Mouse (Mus musculus) embryonic fibroblast, embryonic 13.5 days (primary cell): ENCODE data around the gene Cldn10. TPM values are rescaled to one million over a fixed set of nuclear protein-coding genes. Genes with fewer than 3 reads are reported as not detected.
"Not testable (repeated sequence)": the region's sequence is repeated elsewhere in the genome, so short reads cannot be mapped to it uniquely, and the experiment has no call there.

Experiments
- H3K27ac ChIP-seq: 2 replicates; pipeline ENCODE4 v1.5.1; 2012; ENCODE audit warnings: low read length, control low read depth, inconsistent platforms; ENCODE audit not compliant: insufficient read depth
- H3K4me1 ChIP-seq: 2 replicates; pipeline ENCODE4 v1.6.1; 2011; ENCODE audit warnings: low read length; ENCODE audit not compliant: control insufficient read depth, insufficient read depth
- H3K4me3 ChIP-seq: 2 replicates; pipeline ENCODE4 v1.5.1; 2011; ENCODE audit warnings: mild to moderate bottlenecking, control low read depth, low read length; ENCODE audit not compliant: insufficient read depth
- CTCF ChIP-seq: IDR thresholded peaks from 2 replicates; pipeline ENCODE4 v1.5.1; 2011; ENCODE audit warnings: mild to moderate bottlenecking, control low read depth, low read length, moderate library complexity, borderline replicate concordance; ENCODE audit not compliant: insufficient read depth
- POLR2A ChIP-seq: IDR thresholded peaks from 2 replicates; pipeline ENCODE4 v1.6.1; 2011; ENCODE audit warnings: low read depth, mild to moderate bottlenecking, control low read depth, low read length, moderate library complexity
- polyA plus RNA-seq: library from polyadenylated mRNA; stranded (reverse); fragments of >200 nt; gene quantifications from 2 replicates; pipeline ENCODE4 v1.2.4, GENCODE M21; 2011; ENCODE audit warnings: low read depth; ENCODE audit not compliant: missing spikeins, insufficient read length

Gene Cldn10
- not detected in 2 replicates for polyA plus RNA-seq

DNA sequence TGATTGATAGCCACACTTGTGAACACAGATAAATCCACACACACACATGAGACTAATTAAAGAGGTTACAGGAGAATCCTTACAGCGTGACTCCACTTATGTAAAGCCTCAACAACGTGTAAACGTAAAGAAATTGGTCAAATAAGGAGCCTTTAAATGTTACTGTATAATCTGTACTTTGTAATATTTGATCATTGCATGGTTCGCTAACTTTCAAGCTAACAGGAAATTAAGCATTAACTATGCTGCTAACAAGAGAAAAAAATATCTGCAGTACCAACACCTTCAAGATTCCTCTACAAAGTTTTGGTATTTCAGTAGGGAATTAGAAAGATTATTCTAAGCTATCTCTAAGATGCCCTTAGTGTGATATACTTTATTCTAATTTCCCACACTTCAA is at the start of gene Cldn10:
Cldn10 (plus strand) TSS at position 288 of the 400 bp plus-strand sequence.
- no peak for TF ChIP-seq CTCF
- TF ChIP-seq POLR2A = no peak
- H3K4me3 ChIP-seq = no peak within 1 kb of the TSS
- no peak within 1 kb of the TSS for H3K27ac ChIP-seq
- H3K4me1 ChIP-seq = no peaks in the 10 kb centered on the region

DNA sequence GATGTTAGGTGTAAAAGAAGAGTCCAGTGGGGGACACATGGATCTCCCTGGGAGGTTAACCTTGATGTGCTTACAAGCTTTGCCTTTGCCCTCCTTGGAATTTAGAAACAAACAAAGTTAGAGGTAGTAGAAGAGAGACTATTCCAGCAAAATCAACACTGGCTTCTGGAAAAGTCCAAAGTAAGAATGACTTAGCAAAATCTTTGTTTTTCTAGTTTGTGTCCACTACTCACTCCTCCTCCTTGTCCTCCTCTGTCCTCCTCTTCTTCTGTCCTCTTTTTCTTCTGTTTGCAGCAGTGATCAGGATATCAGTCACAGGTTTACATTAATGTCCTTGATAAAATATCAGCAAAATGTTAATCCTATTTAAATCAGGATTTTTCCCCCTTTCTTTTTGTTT is 45.9 kb upstream of the Cldn10 start:
- Histone ChIP-seq H3K4me1 (no peaks in the 10 kb centered on the region), H3K4me3 (no peak overlapping the region), H3K27ac (no peak overlapping the region)
- TF ChIP-seq POLR2A (no peak), CTCF (no peak)

DNA sequence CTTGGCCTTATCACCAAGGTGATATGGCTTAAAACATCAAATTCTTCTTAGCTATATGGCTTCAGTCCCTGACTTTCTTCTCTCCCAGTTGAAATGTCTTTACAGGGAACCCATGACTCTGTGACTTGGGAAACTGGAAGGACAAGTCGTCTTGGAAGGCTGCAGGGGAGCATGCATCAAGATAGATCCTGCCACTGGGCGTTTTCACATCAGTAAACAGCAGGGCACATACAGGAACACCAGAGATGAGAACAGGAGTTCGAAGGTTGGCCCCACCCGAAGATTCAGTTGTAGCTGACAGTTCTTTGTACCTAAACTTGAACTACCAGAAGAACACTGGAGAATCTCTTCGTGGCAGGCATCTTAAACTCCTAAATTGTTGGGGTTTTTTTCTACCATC is 44.8 kb upstream of the Cldn10 start:
- Histone ChIP-seq H3K4me1 (no peaks in the 10 kb centered on the region), H3K4me3 (no peak overlapping the region), H3K27ac (no peak overlapping the region)
- TF ChIP-seq POLR2A (no peak), CTCF (no peak)

DNA sequence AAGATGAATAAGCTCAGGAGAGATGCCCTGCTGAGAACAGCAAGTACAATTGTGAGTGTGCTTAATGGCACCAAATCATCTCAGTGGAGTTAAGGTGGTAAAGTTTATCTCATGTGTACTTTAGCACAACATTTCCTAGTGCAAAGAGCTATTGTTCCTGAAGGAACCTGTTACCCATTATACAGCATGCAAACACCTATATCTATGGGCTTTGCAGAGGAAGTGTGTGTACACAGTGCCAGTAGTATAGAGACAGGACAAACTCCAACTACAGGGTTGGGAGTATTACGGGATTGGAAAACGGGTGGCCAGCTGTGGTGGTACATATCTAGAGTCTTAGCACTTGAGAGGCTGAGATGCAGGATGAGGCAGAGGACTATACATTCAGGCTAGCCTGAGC is 38.6 kb upstream of the Cldn10 start:
- H3K27ac ChIP-seq = no peak overlapping the region
- no peak overlapping the region for H3K4me3 ChIP-seq
- H3K4me1 ChIP-seq = no peaks in the 10 kb centered on the region
- TF ChIP-seq CTCF (no peak), POLR2A (no peak)

DNA sequence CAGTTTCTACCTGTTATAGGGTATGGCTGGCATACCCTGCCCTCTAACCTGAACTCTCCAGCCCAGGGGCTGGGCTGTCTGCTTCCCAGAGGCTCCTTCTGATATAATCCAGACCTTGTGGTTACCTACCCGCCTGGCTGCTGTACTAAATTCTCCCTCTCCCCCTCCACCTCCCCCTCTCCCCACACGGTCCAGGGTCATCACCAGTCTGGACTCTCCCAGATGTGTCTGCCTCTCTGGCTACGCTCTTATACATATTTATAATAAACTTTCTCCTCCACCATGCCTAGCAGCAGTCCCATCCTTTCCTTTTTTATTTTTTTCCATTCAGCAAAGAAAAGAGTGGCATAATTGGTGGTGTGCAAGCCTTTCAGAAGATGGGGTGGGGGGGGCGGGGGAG is 38.0 kb upstream of the Cldn10 start:
- H3K27ac ChIP-seq = no peak overlapping the region
- TF ChIP-seq POLR2A (no peak), CTCF (no peak)
- no peaks in the 10 kb centered on the region for H3K4me1 ChIP-seq

DNA sequence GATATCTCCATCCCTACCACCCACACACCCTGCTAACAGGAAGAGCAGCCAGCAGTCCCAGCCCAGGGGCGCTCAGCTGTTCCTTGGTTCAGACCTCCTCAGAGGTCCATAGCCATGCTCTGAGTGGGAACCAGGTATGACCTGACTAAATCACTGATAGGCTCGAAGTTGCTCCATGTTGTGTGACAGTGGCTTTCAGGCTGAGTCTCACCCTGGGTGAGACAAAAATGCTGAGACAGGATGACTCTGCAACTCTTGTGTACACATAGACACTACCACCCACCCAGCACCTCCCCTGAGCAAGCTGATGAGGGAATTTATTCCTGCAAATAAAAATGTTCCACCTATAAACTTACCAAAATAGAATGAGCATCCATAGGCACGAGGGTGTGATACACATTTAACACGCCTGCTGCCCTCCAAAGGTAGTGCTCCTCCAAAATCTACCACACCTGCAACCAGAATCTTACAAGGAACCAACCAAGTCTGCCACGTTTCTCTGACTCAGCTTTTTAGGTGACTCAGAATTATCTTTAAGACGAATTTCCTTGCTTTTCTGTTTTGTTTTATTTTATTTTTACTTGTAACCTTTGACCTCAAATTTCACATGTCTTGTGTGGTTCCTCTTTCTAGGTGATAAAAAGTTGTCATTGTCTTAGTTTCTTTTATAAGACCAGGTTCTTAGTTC is 37.1 kb upstream of the Cldn10 start:
- no peak for TF ChIP-seq CTCF
- no peak for TF ChIP-seq POLR2A
- Histone ChIP-seq H3K27ac (no peak overlapping the region; the same call in 1 of the 2 replicates), H3K4me3 (no peak overlapping the region), H3K4me1 (no peaks in the 10 kb centered on the region; the same call in 1 of the 2 replicates)

More for the DNA sequence above, 38.0 kb upstream of the Cldn10 start:
- H3K4me3 ChIP-seq = no peak overlapping the region

DNA sequence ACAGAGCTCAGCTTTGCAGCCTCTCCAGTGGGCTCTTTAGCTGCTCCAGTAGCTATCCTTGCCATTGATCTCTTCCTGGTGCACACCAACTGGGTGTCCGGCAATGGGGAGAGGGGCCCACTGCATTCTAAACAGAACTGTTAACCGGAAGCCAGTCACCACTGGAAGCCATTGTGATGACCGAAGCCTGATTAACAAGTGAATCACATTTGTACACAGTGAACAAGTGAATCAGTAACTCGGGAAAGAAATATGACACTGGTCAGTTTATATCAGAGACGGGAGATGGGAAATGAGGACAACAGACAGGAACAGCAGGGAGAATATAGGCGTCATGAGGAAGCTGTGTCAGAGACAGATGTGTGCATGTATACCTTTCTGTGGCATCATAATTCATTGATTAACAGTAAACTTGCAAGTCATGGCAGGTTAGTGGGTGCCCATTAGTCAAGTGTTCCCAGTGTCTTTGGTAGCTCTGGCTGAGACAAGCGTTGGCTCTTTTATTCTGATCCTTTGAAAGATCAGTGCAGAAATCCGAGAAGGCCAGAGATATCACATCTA is 36.4 kb upstream of the Cldn10 start:
- Histone ChIP-seq H3K27ac (no peak overlapping the region; the same call in 1 of the 2 replicates), H3K4me1 (no peaks in the 10 kb centered on the region; the same call in 1 of the 2 replicates), H3K4me3 (no peak overlapping the region)
- TF ChIP-seq CTCF (no peak), POLR2A (no peak)

DNA sequence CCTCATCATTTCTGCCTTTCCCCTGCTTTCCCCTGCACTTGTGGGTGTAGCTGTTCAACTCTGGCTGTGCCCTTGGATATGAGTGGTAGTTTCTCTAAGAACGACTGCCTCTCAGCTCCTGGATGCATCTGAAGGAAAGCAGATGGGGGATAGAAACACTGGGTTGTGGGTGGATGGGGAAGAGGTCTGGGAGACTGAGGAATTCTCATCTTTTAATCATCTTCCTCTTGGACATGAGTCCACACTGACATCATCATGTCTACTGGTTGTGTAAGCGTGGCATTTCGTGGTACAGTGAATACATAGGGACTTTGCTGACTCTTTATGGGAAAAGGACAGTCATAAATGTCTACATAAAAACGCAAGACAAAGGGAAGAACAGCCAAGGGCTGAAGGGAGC is 31.7 kb upstream of the Cldn10 start:
- Histone ChIP-seq H3K4me1 (no peaks in the 10 kb centered on the region; the same call in 1 of the 2 replicates), H3K27ac (no peak overlapping the region), H3K4me3 (no peak overlapping the region)
- TF ChIP-seq POLR2A = no peak
- TF ChIP-seq CTCF = no peak

DNA sequence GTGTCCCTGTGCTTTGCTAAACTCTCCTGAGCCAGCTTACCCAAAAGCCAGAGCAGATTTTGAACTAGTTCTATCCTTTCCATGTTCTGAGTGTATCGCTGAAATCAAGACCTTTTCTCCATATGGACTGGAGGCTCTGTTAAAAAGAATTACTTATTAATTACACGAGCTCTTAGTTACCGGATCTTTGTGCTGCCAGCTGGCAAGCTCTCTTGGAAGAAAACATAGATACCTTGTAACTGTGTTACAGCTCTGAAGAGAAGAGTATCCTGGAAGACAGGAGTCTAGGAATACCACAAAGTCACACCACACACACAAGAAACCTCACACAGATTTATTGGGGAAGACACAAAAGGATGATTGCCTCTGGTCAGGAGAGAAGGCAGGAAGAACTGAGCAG is 31.1 kb upstream of the Cldn10 start:
- Histone ChIP-seq H3K4me1 (no peaks in the 10 kb centered on the region; the same call in 1 of the 2 replicates), H3K27ac (no peak overlapping the region), H3K4me3 (no peak overlapping the region)
- TF ChIP-seq CTCF = no peak
- no peak for TF ChIP-seq POLR2A

DNA sequence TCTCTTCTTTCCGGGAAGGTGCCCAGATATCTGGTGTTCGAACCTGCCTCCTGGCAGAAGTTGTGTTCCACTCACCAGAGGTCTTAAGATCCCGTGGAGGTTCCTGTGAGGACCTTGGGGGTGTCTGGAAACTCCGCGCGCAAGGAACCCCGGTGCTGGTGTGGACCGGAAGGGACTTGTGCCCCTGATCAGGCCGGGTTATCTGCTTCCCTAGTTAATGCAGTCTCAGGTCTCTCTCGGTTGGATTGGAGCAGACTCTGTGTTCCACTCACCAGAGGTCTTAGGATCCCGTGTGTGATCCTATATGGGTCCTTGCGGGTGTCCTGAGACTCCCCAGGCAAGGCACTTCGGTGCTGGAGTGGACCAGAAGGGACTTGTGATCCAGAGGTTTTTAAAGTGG is 24.3 kb upstream of the Cldn10 start:
- H3K4me1 ChIP-seq = not testable (repeated sequence)

DNA sequence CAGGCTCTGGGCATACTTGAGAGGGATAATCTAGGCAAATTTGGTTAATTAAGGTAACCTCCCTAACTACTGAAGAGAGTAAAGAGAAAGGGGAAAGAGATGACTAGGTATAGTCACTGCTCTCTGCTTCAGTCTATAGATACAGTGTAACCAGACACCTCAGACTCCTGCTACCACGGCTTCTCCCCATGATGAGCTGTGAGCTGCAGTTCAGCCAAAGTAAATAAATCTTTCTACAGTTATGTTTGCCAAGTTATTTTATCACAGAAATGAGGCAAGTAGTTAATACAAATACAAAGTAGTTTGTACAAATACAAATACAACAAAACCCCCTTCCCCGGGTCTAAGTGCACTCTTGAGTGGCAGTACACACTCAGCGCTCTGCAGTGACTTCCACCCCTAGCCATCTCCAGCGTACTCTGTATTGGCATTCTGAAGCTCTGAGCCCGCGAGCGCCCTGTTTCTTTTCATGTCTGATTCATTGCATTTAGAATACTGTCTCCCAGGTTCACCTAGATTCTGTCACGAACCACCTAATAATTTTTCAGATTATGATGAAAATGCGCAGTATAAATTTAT is 23.7 kb upstream of the Cldn10 start:
- Histone ChIP-seq H3K4me1 (peaks cover 4% of the 10 kb centered on the region; the same call in 1 of the 2 replicates), H3K27ac (no peak overlapping the region), H3K4me3 (no peak overlapping the region)
- TF ChIP-seq CTCF = no peak
- no peak for TF ChIP-seq POLR2A

More for the DNA sequence above, 24.3 kb upstream of the Cldn10 start:
- not testable (repeated sequence) for H3K27ac ChIP-seq, H3K4me3 ChIP-seq
